Mouse (Mus musculus) spleen, adult 2 months (tissue): ENCODE results near the gene Gtf2a1.

ENCODE experiments used
- CTCF ChIP-seq: fragments of 200-500 bp; IDR thresholded peaks from 2 replicates; pipeline ENCODE4 v1.5.1; 2011; ENCODE audit warnings: mild to moderate bottlenecking, inconsistent platforms; ENCODE audit not compliant: insufficient read depth, insufficient read length, insufficient replicate concordance; ENCODE audit errors: extremely low read depth
- POLR2A ChIP-seq: fragments of 200-500 bp; IDR thresholded peaks from 2 replicates; pipeline ENCODE4 v1.6.1; 2011; ENCODE audit warnings: low read depth, low read length, inconsistent platforms

DNA sequence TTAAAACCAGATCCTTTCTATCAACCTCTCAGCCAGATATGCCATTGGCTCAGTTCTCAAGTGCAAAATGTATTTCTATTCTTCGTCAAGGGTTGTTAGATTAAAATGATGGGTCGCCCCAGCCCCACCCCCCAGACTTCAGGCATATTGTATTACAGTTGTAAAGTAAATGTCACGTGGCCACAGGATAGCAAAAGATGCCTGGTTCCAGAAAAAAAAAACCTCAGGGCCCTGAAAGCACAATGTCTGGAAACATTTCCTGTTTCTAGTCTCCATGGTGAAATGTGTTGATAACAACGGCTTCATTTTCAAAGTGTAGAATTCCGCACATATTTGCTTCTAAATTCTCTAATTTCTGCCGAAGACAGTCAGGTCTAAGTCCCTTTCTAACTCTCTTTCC, 14.3 kb upstream of the Gtf2a1 start:
- TF ChIP-seq POLR2A = no peak
- no peak for TF ChIP-seq CTCF
